Mouse (Mus musculus): Measurements from ENCODE around the gene Plpp6. TPM values are rescaled to one million over a fixed set of nuclear protein-coding genes. Genes with fewer than 3 reads are reported as not detected.

Plpp6 gene
- total RNA-seq, 2 experiments from 2014 or later: 26.7 to 42.6 TPM

Other genes with a start within 250 kb of the Plpp6 start
- gene Slc1a1, start 128.9 kb upstream of the Plpp6 start, total RNA-seq (2021): 1 to 10 TPM; 1.1 to 2.8 TPM
- 10 to 100 TPM in 1 of 2 experiments, 1 to 10 TPM in 1; 3.4 to 14.2 TPM for gene 4430402I18Rik, start 3.8 kb downstream of the Plpp6 start, total RNA-seq (2021)
- gene Cdc37l1, start 26.4 kb downstream of the Plpp6 start, total RNA-seq (2021): 10 to 100 TPM; 44.6 to 50.4 TPM
- 100 to 1,000 TPM; 132 to 214 TPM for gene Ak3, start 84.0 kb downstream of the Plpp6 start, total RNA-seq (2021)
- gene Rcl1, start 137.4 kb downstream of the Plpp6 start, total RNA-seq (2021): 10 to 100 TPM; 18.5 to 28.8 TPM